Mouse (Mus musculus): Measurements from ENCODE around the gene Ubap2l.
A peak's percentile ranks its signal among the peaks of the same experiment; 100 is the strongest.

The Ubap2l gene

DNA sequence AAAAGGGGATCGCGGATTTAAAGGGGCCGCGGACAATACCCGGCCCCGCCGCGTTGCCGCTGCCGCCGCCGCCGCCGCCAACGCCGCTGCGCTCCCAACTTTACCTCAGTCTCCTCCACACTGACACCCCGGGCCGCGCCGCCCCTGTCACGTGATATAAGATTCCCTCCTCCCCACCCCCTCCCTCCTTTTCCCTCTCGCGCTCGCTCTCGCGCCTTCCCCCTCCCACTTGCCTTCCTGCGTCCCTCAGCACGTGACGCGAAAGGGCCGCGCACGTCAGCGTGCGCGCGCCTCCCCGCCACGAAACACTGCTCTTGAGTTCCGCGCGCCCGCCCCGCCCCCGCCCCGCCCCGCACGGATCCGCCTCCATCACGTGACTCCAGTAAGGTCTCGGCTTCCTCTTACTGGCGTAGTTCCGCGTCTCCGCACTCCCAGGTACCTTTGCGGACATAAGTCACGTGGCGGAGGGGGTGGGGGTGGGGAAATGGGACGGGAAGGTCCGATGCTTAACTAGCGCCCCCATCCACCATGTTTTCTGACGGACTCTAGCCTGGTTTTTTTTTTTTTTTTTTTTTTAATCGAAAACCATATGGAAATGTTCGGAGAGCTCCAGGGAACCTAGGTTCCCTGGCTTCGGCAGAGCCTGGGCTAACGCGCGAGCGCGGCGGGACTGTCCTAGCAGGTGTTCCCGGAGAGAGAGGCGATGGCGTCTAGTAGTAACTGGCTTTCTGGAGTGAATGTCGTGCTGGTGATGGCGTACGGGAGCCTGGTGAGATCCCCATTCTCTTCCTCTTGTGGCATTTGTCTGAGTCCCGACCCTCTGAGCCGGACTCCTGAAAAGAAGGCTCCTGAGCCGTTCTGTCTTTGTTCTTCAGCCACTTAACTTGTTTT lies at the start of gene Ubap2l:
TSS of gene Ubap2l (minus strand) at position 278 of the 891 bp plus-strand sequence.
- DNase-seq (ENCODE audit: low read depth, low spot score), result peak; percentile 99

GRCm38 (mm10) chr3:90101673-90102072 lies 49.2 kb upstream of the Ubap2l start:
- DNase-seq (ENCODE audit: low read depth, low spot score), result no peak

- DNase-seq (ENCODE audit: low read depth, low spot score), result no peak
These were observed 48.6 kb upstream of the Ubap2l start for GRCm38 (mm10) chr3:90101010-90101409.

DNA sequence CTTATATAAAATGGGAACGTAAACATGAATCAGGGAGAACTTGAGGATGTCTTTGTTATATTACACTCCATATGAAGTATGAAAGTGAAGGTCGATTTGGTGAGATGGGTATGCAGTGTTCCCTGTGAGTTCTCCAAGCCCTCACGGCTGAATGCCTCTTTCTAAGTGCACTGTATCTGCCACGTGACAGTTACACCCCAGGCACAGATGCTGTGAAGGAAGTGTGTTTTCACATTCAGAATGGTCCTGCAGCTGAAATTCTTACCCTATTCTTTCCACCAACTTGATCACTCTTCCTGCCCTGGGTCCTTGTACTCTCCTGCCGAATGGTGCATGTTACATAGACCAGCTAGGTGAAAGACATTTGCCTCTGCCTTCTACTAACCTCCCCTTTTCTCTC lies 45.5 kb upstream of the Ubap2l start:
- no peak for DNase-seq (ENCODE audit: low read depth, low spot score)

GRCm38 (mm10) chr3:90094453-90094852 lies 42.0 kb upstream of the Ubap2l start:
- no peak for DNase-seq (ENCODE audit: low read depth, low spot score)

DNA sequence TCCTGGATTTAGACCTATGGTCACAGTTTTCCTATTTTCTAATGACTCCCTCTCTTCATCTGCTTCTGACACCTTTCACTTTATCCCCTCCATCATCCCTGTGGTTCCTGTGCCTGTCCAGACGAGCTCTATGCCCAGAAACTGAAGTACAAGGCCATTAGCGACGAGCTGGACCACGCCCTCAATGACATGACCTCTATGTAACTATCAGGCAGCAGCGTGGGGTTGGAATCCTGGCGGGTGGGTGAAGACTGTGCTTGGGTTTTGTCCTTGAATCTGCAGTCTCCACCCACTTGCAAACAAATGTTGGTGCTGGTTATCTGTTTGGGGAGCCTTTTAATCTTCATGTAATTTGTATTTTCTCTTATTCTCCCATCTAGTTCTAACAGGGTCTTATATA lies 38.5 kb upstream of the Ubap2l start:
- no peak for DNase-seq (ENCODE audit: low read depth, low spot score)

DNA sequence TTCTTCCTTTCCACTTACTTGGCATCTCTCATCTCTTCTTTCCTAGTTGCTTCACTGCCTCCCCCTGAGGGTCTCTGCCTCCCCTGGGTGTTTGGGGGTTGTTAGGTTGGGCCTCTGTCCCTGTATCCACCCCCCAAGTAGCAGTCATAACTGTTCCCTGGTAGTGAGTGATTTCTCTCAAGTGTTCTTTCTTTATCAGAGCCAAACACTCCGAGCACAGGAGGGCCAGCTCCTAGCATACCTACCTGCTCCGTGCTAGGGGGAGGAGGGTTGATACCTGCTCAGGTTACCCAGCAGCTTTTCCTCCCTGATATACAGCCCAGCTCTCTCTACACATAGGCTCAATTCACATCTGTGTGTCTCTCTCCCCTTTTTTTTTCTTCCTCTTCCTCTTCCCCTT lies 36.2 kb upstream of the Ubap2l start:
- DNase-seq (ENCODE audit: low read depth, low spot score), result no peak

DNA sequence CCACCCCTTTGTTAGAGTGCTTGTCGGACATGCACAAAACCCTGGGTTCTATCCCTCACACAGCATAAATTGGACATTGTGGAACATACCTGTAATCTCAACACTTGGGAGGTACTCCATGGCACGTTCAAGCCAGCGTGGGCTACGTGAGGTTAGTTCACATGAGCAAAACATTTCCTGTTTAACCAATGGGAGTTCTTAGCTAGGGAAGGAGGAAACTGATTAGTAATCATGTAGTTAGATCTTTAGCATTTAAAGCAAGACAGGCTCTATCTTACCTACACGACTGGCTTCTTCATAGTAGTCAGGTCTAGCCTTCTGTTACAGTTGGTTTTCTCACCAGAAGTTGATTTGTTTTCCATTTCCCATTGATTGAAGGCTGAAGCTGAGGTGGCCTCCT lies 33.6 kb upstream of the Ubap2l start:
- DNase-seq (ENCODE audit: low read depth, low spot score), result no peak

DNA sequence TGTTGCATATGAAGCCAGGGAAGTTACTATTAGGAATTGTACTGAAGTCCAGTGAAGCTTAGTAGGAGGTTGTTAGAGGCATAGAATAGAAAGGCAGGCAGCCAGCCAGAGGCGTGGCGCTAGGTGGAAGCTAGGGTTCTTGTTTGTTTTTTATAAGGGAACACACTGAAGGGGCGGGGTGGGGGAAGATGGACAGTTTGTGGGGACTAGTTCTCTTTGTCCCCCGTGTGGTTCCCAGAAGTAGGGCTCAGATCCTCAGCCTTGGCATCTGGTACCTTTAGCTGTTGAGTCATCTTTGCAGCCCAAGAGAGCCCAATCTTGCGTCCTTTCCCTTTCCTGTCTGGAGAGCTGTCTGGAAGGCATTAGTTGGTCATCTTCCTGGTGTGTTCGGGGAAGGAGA lies 32.9 kb upstream of the Ubap2l start:
- no peak for DNase-seq (ENCODE audit: low read depth, low spot score)

- DNase-seq (ENCODE audit: low read depth, low spot score), result no peak
These were observed 32.4 kb upstream of the Ubap2l start for GRCm38 (mm10) chr3:90084790-90085189.

DNA sequence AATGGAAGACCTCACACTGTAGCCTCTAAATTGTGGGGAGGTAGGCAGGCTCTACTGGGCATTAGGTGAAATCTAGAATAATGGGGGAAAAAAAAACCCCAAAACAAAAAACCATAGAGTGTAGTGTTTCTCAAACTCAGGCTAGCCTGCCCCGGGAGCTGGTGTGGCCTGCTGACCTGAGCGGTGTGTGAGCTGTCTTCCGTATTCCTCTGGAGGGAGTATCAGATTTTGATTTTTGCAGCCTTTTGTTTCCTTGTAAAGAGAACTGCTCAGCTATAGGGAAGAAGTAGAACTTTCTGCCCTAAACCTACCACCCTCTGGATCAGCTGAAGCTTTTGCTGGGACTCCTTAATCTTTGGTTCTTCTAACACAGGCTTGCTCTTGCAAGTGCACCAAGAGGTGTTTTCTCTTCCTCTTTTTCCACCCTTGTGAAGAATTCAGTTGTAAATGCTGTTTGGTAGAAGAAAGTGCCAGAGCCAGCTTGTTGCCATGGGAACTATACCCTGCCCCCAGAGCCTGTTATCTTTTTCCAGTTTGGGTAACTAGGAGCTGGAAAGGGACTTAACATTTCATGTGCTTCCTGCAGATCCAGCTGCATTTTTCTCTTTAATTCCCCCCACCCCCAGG lies 31.4 kb upstream of the Ubap2l start:
- DNase-seq (ENCODE audit: low read depth, low spot score), result no peak

- DNase-seq (ENCODE audit: low read depth, low spot score), result no peak
These were observed 30.6 kb upstream of the Ubap2l start for GRCm38 (mm10) chr3:90083034-90083433.

DNA sequence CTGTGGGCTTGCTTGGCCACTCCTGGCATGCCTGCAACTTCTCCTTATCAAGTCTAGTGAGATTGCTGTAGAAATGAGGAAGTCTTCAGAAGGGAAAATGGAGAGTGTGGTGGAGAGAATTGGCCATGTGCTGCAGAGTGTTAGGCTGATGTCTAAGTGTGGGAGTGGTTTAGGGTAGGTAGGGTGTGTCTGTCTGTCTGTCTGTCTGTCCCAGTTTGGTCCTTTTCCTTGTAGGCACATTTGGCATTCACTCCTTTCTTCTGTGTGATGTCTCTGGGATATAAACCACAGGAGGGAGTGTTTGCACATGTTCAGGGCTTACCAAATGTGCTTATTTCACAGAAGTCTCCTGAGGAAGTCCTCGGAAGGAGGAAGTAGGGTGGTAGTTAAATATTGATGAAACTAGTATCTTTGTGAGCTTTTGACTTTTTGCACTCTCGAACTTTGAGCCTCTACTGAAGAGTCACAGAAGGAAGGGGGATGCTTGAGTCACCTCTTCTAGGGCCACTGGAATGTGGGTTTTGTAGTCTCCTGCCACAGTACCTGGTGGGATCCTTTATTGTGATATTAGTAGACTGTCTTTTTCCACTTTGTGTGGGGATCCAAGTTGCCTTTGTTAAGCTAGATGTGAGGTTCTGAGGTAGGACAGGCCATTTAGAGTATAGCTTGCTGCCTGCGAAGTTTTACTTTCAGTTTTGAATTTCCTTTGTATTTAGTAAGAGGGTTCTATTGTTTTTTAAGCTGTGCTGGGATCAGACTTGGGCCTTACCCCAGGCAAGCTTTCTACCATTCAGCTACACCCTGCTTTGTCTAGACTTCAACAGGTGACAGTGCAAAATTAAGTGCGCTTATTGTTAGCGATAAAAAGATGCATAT lies 29.2 kb upstream of the Ubap2l start:
- no peak for DNase-seq (ENCODE audit: low read depth, low spot score)

GRCm38 (mm10) chr3:90080498-90080863 lies 28.1 kb upstream of the Ubap2l start:
- no peak for DNase-seq (ENCODE audit: low read depth, low spot score)

DNA sequence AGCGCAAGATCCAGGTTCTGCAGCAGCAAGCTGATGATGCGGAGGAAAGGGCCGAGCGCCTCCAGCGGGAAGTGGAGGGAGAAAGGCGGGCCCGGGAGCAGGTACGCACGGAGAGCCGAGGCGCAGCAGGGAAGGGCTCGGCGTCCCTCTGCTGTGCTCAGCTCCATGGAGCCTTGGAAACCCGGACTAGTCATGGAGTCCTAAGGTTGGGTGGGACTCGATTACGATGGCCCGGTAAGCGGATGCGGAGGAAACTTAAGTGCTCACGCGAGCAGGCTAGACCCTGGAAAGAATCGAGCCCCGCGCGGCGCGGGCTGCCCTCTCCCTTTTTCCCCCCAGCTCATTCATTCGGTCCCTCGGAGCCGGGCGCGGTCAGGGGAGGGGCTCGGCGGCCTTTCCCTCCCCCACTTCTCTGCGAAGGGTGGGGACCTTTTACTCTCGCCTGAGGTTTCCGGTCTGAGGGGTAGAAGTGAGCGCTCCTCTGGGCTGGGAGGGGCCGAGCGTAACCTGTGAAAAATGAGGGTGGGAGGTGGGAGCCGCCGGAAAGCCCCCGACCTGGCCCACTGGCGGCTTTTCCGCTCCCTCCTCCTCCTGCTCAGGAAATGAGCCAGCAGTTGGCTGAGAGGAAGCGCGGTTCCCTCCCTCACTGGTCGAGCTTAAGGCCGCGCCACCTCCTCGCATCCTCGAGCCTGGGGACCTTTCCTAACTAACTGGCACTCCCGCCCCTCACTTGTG lies 27.5 kb upstream of the Ubap2l start:
- peak; percentile 47 for DNase-seq (ENCODE audit: low read depth, low spot score)

DNA sequence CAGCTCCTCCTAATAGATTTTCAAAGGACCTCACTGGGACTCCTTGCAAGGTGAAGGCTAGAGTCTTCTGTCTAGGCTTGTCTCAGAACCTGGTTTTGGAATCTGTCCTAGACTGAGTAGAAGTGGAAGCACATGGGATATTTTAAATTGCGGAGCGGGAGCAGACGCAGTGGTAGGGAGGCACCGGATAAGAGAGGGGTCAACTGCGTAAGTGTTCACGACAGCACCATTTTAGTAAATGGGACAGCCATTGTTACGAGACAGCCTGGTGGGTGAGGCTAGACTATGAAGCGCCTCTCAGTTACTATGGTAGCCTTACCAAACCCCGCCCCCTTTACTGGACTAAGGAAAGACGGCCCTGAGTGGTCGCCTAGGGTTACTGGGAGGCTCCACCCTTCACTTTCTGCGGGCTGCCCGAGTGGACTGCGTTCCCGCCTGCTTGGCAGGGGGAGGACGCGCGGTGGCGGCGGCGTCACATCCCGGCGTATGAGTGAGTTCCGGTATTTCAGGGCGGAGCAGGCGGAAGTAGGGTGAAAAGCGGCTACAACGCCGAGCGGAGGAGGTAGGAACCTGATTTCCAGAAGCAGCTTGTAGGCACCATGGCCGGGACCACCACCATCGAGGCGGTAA lies 26.8 kb upstream of the Ubap2l start:
- peak; percentile 94 for DNase-seq (ENCODE audit: low read depth, low spot score)

GRCm38 (mm10) chr3:90078224-90078623 lies 25.8 kb upstream of the Ubap2l start:
- DNase-seq (ENCODE audit: low read depth, low spot score), result no peak

- DNase-seq (ENCODE audit: low read depth, low spot score), result peak; percentile 67
These were observed 24.7 kb upstream of the Ubap2l start for GRCm38 (mm10) chr3:90076921-90077716.

- no peak for DNase-seq (ENCODE audit: low read depth, low spot score)
These were observed 19.9 kb upstream of the Ubap2l start, which contains the start of gene Tpm3 for GRCm38 (mm10) chr3:90072294-90072693. Gene Tpm3, plus strand, starts transcription at chr3:90072649.

DNA sequence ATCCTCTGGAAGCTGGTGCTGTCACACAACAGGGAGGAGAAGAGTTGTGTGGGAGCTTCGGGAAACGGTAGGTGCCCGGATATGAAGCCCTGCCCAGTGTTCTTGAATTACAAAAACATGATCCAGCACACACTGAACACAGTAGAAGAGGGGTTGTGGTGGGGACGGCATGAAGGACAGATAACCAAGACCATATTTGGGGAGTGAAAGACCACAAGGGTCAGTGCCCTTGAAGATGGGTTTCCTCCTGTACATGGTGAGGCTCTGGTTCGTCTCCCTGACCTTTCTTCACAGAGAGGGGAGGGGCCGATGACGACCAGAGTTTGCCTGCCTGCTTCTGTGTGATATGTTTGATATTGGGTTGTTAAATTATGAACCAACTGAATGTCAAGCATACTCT lies 17.3 kb upstream of the Ubap2l start:
- no peak for DNase-seq (ENCODE audit: low read depth, low spot score)

All from skeletal muscle tissue, adult 2 months (tissue).